Mouse (Mus musculus): ENCODE measurements around the gene Mast4.

The Mast4 gene

GRCm38 (mm10) chr13:103245431-103245830 lies 88.9 kb downstream of the Mast4 start:
- DNase-seq (ENCODE audit: extremely low read depth, insufficient read length, low spot score) = no peak

- DNase-seq (ENCODE audit: extremely low read depth, insufficient read length, low spot score) = no peak
These were observed 90.2 kb downstream of the Mast4 start for GRCm38 (mm10) chr13:103244053-103244452.

- DNase-seq (ENCODE audit: extremely low read depth, insufficient read length, low spot score) = no peak
These were observed 93.2 kb downstream of the Mast4 start for GRCm38 (mm10) chr13:103241092-103241491.

GRCm38 (mm10) chr13:103239654-103240053 lies 94.6 kb downstream of the Mast4 start:
- peak; percentile 80 for DNase-seq (ENCODE audit: extremely low read depth, insufficient read length, low spot score)

- no peak for DNase-seq (ENCODE audit: extremely low read depth, insufficient read length, low spot score)
These were observed 96.1 kb downstream of the Mast4 start for GRCm38 (mm10) chr13:103238034-103238705.

- DNase-seq (ENCODE audit: extremely low read depth, insufficient read length, low spot score) = no peak
These were observed 102.1 kb downstream of the Mast4 start for GRCm38 (mm10) chr13:103232171-103232570.

GRCm38 (mm10) chr13:103229069-103229468 lies 105.2 kb downstream of the Mast4 start:
- no peak for DNase-seq (ENCODE audit: extremely low read depth, insufficient read length, low spot score)

- no peak for DNase-seq (ENCODE audit: extremely low read depth, insufficient read length, low spot score)
These were observed 108.1 kb downstream of the Mast4 start for GRCm38 (mm10) chr13:103225895-103226815.

- no peak for DNase-seq (ENCODE audit: extremely low read depth, insufficient read length, low spot score)
These were observed 108.9 kb downstream of the Mast4 start for GRCm38 (mm10) chr13:103225217-103225894.

GRCm38 (mm10) chr13:103220479-103221064 lies 113.7 kb downstream of the Mast4 start:
- no peak for DNase-seq (ENCODE audit: extremely low read depth, insufficient read length, low spot score)

- DNase-seq (ENCODE audit: extremely low read depth, insufficient read length, low spot score) = no peak
These were observed 114.3 kb downstream of the Mast4 start for GRCm38 (mm10) chr13:103219999-103220398.

GRCm38 (mm10) chr13:103217486-103217885 lies 116.8 kb downstream of the Mast4 start:
- no peak for DNase-seq (ENCODE audit: extremely low read depth, insufficient read length, low spot score)

GRCm38 (mm10) chr13:103214506-103214905 lies 119.8 kb downstream of the Mast4 start:
- no peak for DNase-seq (ENCODE audit: extremely low read depth, insufficient read length, low spot score)

GRCm38 (mm10) chr13:103211953-103212352 lies 122.3 kb downstream of the Mast4 start:
- no peak for DNase-seq (ENCODE audit: extremely low read depth, insufficient read length, low spot score)

- peak; percentile 80 for DNase-seq (ENCODE audit: extremely low read depth, insufficient read length, low spot score)
These were observed 122.8 kb downstream of the Mast4 start for GRCm38 (mm10) chr13:103211501-103211941.

- no peak for DNase-seq (ENCODE audit: extremely low read depth, insufficient read length, low spot score)
These were observed 123.6 kb downstream of the Mast4 start for GRCm38 (mm10) chr13:103210746-103211145.

- DNase-seq (ENCODE audit: extremely low read depth, insufficient read length, low spot score) = no peak
These were observed 127.1 kb downstream of the Mast4 start for GRCm38 (mm10) chr13:103207199-103207598.

- DNase-seq (ENCODE audit: extremely low read depth, insufficient read length, low spot score) = no peak
These were observed 127.7 kb downstream of the Mast4 start for GRCm38 (mm10) chr13:103206644-103207043.

- no peak for DNase-seq (ENCODE audit: extremely low read depth, insufficient read length, low spot score)
These were observed 129.1 kb downstream of the Mast4 start for GRCm38 (mm10) chr13:103205191-103205590.

- DNase-seq (ENCODE audit: extremely low read depth, insufficient read length, low spot score) = no peak
These were observed 130.9 kb downstream of the Mast4 start for GRCm38 (mm10) chr13:103203376-103203895.
